Mouse (Mus musculus): ENCODE results near the gene 1700012B09Rik. TPM values are rescaled to one million over a fixed set of nuclear protein-coding genes. Genes with fewer than 3 reads are reported as not detected.

1700012B09Rik gene
- total RNA-seq, 2 experiments from 2014 or later: not detected

DNA sequence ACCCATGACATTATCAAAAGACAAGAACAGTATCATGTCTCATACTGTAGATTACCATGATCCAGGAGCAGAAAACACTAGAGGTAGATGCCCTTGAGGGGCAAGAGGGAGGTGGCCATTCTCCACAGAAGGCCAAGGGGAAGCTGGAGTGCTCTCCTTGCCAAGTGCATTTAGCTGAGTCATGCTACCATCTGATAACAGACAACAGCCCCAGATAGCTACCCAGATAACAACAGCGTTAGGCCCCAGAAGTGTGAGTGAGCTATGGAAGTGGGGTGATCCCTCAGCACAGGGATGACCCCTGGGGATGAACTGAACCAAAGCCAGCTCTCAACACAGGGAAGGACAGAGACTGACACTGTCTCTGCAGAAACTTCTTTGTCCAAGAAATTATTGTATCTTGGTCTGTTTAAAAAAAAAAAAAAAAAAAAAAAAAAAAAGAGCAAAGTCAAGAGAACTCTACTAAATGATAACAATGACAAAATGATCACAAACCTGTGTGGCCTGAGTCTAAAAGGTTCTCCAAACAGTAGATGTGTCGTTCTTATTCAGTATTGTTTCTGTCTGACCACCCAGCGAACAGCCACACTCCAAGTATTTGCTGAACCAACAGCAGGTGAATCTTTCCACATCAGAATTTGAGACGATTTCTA, 31.2 kb downstream of the 1700012B09Rik start:
- no peak for ATAC-seq (replicated peaks; ENCODE audit: low FRiP score, poor library complexity, severe bottlenecking)

DNA sequence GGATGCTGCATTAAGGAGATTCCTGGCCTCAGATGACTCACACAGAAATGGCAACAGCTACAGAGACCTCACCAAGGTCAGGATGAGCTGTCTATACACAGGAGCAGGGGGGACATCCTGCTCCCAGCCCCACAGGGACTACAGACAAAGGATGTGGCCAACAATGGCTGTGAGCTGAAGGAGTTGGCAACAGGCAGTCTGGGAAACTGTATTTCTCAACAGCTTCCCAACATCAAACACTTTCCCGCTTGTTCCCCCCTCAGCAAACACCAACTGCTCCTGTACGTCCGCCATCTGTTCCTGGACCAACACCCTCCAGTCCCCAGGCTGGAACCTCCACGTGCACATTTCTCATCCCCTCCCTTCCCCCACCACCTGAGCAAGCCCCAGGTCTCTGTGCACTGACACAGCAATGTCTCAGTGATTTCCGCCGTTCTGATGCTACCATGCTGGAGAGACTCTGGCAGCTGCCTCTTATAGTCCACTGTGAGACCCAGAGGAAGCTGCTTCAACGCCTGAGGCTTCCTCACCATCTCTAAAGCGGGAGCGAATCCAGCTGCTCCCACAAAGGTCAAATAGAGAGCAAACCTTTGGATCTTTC, 39.8 kb downstream of the 1700012B09Rik start:
- no peak for ATAC-seq (replicated peaks; ENCODE audit: low FRiP score, poor library complexity, severe bottlenecking)

DNA sequence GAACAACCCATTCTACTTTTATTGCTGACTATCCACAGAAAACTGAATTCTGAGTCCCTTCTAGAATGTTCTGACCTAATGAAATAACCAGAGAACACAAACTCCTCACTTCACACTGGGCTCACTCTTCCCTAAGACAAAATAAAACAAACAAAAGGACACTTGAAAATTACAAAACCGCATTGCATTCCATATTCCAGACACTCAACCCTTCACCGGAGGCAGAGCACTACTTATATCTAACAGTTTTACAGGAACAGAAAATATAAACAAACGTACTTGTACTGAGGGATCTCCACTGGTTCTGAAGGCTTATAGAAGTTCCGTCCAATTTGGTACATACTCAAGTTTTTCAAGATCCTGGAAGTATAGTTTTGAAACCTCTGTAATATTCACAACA, 42.5 kb downstream of the 1700012B09Rik start:
- no peak for ATAC-seq (replicated peaks; ENCODE audit: low FRiP score, poor library complexity, severe bottlenecking)

DNA sequence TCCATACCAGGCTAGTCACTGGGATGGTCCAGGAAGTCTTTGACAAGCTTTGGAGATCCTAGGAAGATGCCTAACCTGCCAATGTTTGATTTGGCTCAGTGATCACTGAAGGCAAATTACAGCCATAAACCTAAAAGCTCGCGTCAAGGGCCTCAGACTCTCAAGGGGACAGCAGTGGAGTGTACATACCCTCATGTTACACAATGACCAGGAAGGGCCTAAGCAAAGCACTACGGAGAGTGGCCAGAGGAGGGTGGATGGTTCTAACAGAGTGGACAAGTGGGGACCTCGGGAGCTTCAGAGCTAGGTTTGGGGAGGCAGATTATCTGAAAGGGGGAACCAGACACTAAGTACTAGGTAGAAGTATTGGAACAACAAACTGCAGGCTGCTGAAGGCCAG, 44.2 kb downstream of the 1700012B09Rik start:
- no peak for ATAC-seq (replicated peaks; ENCODE audit: low FRiP score, poor library complexity, severe bottlenecking)

DNA sequence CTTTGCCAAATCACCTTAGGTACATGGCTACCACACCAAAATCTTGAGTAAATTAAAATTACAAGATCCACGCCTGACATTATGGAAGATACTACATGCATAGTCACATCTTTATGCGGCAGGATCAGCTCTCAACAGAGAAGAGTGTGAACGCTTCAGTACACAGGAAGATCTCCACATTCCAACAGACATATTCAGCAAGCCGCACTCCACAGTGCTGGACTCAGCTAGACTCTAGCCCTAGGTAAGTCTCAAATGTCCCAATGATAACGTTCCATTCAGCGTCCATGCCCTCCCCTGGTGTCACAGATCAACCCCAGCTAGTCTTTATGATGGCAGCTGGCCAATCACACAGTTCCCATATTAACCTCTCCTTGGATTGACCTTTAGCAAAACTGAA, 44.8 kb downstream of the 1700012B09Rik start:
- ATAC-seq (replicated peaks; ENCODE audit: low FRiP score, poor library complexity, severe bottlenecking): no peak

DNA sequence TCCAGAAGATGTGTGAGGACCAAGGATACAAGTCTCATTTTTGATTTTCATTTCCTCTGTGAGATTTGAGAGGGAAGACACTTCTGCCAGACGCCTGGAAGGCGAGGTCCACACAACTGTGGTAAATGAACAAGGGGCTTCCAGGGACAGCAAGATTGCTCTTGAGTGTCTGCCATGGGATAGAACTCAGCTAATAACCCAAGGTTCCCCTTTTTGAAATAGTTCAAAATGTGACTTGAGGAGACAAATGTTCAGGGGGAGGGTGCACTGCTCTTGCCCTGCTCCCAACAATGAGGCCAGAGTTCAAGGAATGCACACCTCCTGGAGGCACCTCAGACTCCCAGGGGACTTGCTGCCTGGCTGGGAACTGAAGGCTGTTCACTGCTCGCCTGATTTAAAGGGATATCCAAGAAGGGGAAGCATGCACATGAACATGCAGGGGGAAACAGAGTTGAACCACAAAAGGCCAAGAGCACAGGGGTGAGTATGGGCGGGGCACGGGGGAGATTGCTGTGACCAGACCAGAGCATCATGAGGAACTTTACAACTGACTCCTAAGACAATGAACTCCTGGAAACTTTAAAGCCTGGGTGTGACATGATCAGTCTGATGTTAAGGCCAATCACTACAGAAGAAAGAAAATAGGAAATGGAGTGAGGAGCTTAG, 45.9 kb downstream of the 1700012B09Rik start:
- ATAC-seq (replicated peaks; ENCODE audit: low FRiP score, poor library complexity, severe bottlenecking): no peak

DNA sequence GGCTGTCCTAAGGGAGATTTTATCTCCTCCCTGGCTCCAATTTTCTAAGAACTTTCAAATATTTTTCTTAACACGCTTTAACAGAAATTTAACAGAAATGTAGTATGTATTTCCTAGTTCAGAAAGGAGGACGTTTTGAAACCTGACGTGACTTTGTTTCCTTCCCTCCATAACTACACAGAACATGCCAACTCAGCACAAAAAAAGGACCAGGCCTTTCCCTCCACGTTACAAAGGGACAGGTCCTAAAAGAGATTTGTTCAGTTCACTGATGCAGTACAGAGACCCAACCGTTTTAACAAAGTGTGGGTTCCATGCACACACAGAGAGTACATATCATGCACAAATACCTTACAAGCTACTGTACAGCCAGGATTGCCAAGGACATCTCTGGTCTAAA, 49.2 kb downstream of the 1700012B09Rik start:
- ATAC-seq (replicated peaks; ENCODE audit: low FRiP score, poor library complexity, severe bottlenecking): no peak

DNA sequence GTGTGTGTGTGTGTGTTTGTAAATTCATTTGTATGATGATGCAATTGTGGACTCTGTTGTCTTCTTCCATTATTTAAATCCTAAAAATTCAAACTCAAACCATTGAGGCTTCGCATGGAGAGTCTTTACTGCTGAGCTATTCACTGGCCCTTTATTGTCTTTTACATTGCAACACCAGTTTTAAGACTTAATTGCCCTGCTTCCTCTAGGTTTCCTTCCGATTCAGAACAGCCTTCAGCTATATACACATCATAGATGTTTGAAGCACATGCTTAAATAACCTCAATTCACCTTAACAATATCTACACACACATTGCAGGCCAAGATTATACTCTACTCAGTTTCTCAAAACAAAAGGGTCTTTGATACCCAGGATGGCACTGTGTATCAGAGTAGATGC, 50.4 kb downstream of the 1700012B09Rik start:
- ATAC-seq (replicated peaks; ENCODE audit: low FRiP score, poor library complexity, severe bottlenecking): no peak

DNA sequence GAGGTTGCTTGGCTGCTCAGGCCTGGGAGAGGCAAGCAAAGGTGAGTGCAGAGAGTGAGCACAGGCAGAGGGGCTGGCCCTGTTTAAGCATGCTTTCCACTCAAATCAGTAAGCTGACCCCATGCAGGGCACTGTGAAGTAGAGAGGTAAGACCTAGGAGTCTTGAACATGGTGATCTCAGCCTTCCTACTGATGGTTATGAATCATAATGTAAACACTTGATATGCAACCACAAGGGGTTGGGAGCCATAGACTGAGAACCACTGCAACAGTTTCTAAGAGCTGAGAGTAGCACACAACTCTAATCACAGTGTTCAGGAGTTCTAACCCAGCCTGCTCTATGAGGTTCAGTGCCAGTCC, 52.5 kb downstream of the 1700012B09Rik start:
- no peak for ATAC-seq (replicated peaks; ENCODE audit: low FRiP score, poor library complexity, severe bottlenecking)

DNA sequence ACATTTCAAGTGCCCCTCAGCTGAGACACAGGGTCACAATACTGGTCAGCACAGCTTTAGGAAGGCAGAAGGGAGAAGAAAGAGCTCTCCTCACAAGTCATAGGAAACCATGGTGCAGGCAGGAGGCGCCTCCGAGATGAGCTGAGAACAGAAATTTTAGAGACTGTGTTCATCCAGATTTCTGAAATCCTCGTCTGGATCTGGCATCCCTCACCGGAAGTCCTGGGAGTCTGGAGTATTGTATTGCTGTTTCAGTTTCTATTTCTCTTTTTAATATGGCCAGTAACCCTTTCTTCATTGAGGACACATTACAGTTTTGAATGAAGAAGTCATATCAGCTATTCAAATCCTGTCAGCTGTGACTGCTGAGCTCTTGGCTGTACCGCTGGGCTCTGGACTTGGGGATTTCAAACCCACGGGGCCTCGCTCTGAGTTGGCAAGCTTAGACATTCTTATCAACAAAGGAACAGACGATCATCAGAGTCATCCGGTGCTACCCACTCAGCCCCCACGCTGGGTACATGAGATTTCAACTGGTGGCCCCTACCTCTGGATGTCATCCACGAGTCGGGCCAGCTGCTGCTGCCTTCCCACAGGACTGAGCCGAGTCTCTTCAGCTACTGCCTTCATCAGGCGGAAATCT, 53.0 kb downstream of the 1700012B09Rik start:
- 0 out of 2 replicates have a peak, but pooled peaks have one; percentile 14 for ATAC-seq (replicated peaks; ENCODE audit: low FRiP score, poor library complexity, severe bottlenecking)

DNA sequence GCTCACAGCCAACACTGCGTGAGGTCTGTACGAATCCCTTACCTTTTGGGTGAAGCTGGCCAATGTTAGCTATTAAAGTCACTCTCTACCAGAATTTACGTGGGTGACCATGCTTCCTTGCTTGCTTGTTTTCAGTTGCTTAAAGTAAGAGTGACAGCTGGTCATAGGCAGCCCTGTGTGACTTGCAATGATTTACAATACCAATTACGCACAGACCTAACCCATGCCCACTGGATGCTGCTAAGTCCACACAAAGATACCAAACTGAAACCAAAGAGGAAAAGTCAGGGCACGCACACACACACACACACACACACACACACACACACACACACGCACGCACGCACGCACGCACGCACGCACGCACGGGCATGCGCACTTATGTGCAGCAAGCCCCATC, 55.6 kb downstream of the 1700012B09Rik start:
- no peak for ATAC-seq (replicated peaks; ENCODE audit: low FRiP score, poor library complexity, severe bottlenecking)

DNA sequence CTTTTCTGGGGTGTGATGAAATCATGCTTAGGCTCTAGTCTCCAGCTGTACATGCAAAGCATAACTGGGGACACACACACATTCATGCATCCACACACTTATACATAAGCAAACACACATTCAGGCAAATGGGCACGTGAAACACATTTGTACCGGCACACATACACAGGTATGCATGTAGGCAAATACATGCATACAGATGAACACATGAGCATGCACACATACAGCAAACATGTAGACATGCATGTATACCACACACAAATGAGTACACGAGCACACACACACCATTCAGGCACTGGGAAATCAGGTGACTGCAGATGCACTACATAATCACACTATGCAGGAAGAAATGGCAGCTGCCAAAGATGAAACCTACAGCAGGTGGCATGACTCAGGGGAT, 59.9 kb downstream of the 1700012B09Rik start:
- ATAC-seq (replicated peaks; ENCODE audit: low FRiP score, poor library complexity, severe bottlenecking): no peak

Other genes with a start within 250 kb of the 1700012B09Rik start
- gene Amotl1, start 126.0 kb downstream of the 1700012B09Rik start, total RNA-seq (2015; ENCODE audit: low replicate concordance): not detected in 2 replicates
- 0.13 and 0.53 TPM in 2 replicates for gene Amotl1, start 126.0 kb downstream of the 1700012B09Rik start, total RNA-seq (2017; ENCODE audit: low replicate concordance)
- gene Piwil4, start 30.3 kb downstream of the 1700012B09Rik start, total RNA-seq (2015; ENCODE audit: low replicate concordance): not detected in 2 replicates
- gene Piwil4, start 30.3 kb downstream of the 1700012B09Rik start, total RNA-seq (2017; ENCODE audit: low replicate concordance): not detected in 2 replicates
- 2.9 TPM in 1 of 2 replicates, not detected in the other for gene Fut4, start 18.6 kb downstream of the 1700012B09Rik start, total RNA-seq (2015; ENCODE audit: low replicate concordance)
- gene Fut4, start 18.6 kb downstream of the 1700012B09Rik start, total RNA-seq (2017; ENCODE audit: low replicate concordance): 0.90 and 3.2 TPM in 2 replicates
- 10.9 and 20.5 TPM in 2 replicates for gene Mre11a, start 13.6 kb upstream of the 1700012B09Rik start, total RNA-seq (2015; ENCODE audit: low replicate concordance)
- gene Mre11a, start 13.6 kb upstream of the 1700012B09Rik start, total RNA-seq (2017; ENCODE audit: low replicate concordance): 27.0 and 38.1 TPM in 2 replicates
- gene Ankrd49, start 13.8 kb upstream of the 1700012B09Rik start, total RNA-seq (2015; ENCODE audit: low replicate concordance): 16.6 and 28.1 TPM in 2 replicates
- 12.5 and 23.3 TPM in 2 replicates for gene Ankrd49, start 13.8 kb upstream of the 1700012B09Rik start, total RNA-seq (2017; ENCODE audit: low replicate concordance)
- gene Gpr83, start 89.2 kb upstream of the 1700012B09Rik start, total RNA-seq (2015; ENCODE audit: low replicate concordance): not detected in 2 replicates
- gene Gpr83, start 89.2 kb upstream of the 1700012B09Rik start, total RNA-seq (2017; ENCODE audit: low replicate concordance): 0.64 TPM in 1 of 2 replicates, not detected in the other
- 2.5 TPM in 1 of 2 replicates, not detected in the other for gene Izumo1r, start 132.9 kb upstream of the 1700012B09Rik start, total RNA-seq (2015; ENCODE audit: low replicate concordance)
- 7.1 TPM in 1 of 2 replicates, not detected in the other for gene Izumo1r, start 132.9 kb upstream of the 1700012B09Rik start, total RNA-seq (2017; ENCODE audit: low replicate concordance)